Mouse (Mus musculus): ENCODE results near the gene Chka.

- TF ChIP-seq CTCF (IDR thresholded peaks at IDR 0.05) = no peak
- TF ChIP-seq POLR2A (IDR thresholded peaks at IDR 0.05; ENCODE audit: insufficient read depth, low read depth, low read length) = no peak
- no peak for TF ChIP-seq EP300 (IDR thresholded peaks at IDR 0.05; ENCODE audit: insufficient read depth, low read depth, low read length)
These were observed 76.4 kb downstream of the Chka start for GRCm38 (mm10) chr19:3927989-3928388.
